18 mouse cellular contexts compared by ENCODE assay signal in genomic region chr13:47192771-47193170, GRCm38 (mm10).
DNase-seq lines count a peak whose midpoint lies in the region; ATAC-seq and TF ChIP-seq lines count a peak whose summit lies in the region.
"Had no signal": no experiment of that assay in that cellular context is flagged by ENCODE, and none has a peak within 500 bp of the region (broad histone marks: within the 10 kb centered on the region; RNA-seq: fewer than 3 reads in every experiment).

No protein-coding gene starts in this region.

- no peak for TF ChIP-seq EP300 in heart, adult 2 months (IDR thresholded peaks at IDR 0.05; ENCODE audit: insufficient read depth, low read depth, low read length)
- no peak for TF ChIP-seq EP300 in stomach, postnatal 0 days (optimal IDR thresholded peaks at IDR 0.05)

- peaks cover 9% of the 10 kb centered on the region for H3K4me1 ChIP-seq in heart, adult 2 months (ENCODE audit: control insufficient read depth, insufficient read depth, low read length)
- peaks cover 20% of the 10 kb centered on the region for H3K4me1 ChIP-seq in lung, embryonic 15.5 days
- peaks cover 21% of the 10 kb centered on the region for H3K4me1 ChIP-seq in embryonic facial prominence, embryonic 15.5 days
- H3K4me1 ChIP-seq in stomach, postnatal 0 days (replicated peaks; ENCODE audit: control insufficient read depth, insufficient read depth) = no peaks in the 10 kb centered on the region

- no peaks in the 10 kb centered on the region; the same call in 1 of the 2 replicates for H3K79me2 ChIP-seq in heart, adult 2 months (replicated peaks; ENCODE audit: control insufficient read depth, insufficient read depth, low read length)

- H3K36me3 ChIP-seq in heart, adult 2 months (ENCODE audit: control insufficient read depth, insufficient read depth, low read length) = peaks cover 2% of the 10 kb centered on the region
- H3K36me3 ChIP-seq in lung, embryonic 15.5 days = no peaks in the 10 kb centered on the region
- no peaks in the 10 kb centered on the region for H3K36me3 ChIP-seq in embryonic facial prominence, embryonic 15.5 days
- H3K36me3 ChIP-seq in stomach, postnatal 0 days (ENCODE audit: control insufficient read depth, insufficient read depth, low read length) = no peaks in the 10 kb centered on the region
- H3K36me3 ChIP-seq: hindbrain, embryonic 13.5 days; limb, embryonic 12.5 days; neural tube, embryonic 12.5 days had no signal

- no peaks in the 10 kb centered on the region for H3K27me3 ChIP-seq in heart, adult 2 months (ENCODE audit: control insufficient read depth, insufficient read depth, low read length)
- H3K27me3 ChIP-seq in lung, embryonic 15.5 days = peaks cover 40% of the 10 kb centered on the region
- H3K27me3 ChIP-seq in embryonic facial prominence, embryonic 15.5 days = peaks cover 6% of the 10 kb centered on the region
- no peaks in the 10 kb centered on the region for H3K27me3 ChIP-seq in stomach, postnatal 0 days (ENCODE audit: control insufficient read depth, insufficient read depth, low read length)

- no peak for TF ChIP-seq CTCF in heart, adult 2 months (IDR thresholded peaks at IDR 0.05)
- no peak for TF ChIP-seq CTCF in stomach, postnatal 0 days (IDR thresholded peaks at IDR 0.05; ENCODE audit: low read depth)

- H3K9ac ChIP-seq in heart, adult 2 months (ENCODE audit: low read depth, low read length) = no peak overlapping the region
- no peak overlapping the region for H3K9ac ChIP-seq in lung, embryonic 15.5 days
- no peak overlapping the region for H3K9ac ChIP-seq in embryonic facial prominence, embryonic 15.5 days
- H3K9ac ChIP-seq in stomach, postnatal 0 days (ENCODE audit: low read length) = no peak overlapping the region

- no peak overlapping the region; the same call in 1 of the 2 replicates for H3K4me3 ChIP-seq in heart, adult 2 months
- no peak overlapping the region for H3K4me3 ChIP-seq in lung, embryonic 15.5 days
- 0 out of 2 replicates have a peak overlapping the region, but pooled peaks have one; percentile 49 for H3K4me3 ChIP-seq in embryonic facial prominence, embryonic 15.5 days (replicated peaks)
- H3K4me3 ChIP-seq in stomach, postnatal 0 days (ENCODE audit: low read depth, low read length) = no peak overlapping the region

- WGBS in heart, adult 2 months = 65% methylated on average over 5 of the region's 5 CpGs
- 45% methylated on average over 5 of the region's 5 CpGs for WGBS in lung, embryonic 15.5 days
- 55% methylated on average over 5 of the region's 5 CpGs for WGBS in embryonic facial prominence, embryonic 15.5 days
- 57% methylated on average over 5 of the region's 5 CpGs for WGBS in stomach, postnatal 0 days

- H3K27ac ChIP-seq in heart, adult 2 months = peak overlapping the region; percentile 87
- peak overlapping the region; percentile 24; the same call in 1 of the 2 replicates for H3K27ac ChIP-seq in lung, embryonic 15.5 days
- H3K27ac ChIP-seq in embryonic facial prominence, embryonic 15.5 days (replicated peaks) = no peak overlapping the region
- peak overlapping the region; percentile 84 for H3K27ac ChIP-seq in stomach, postnatal 0 days (replicated peaks)
- H3K27ac ChIP-seq: forebrain, embryonic 13.5 days; hindbrain, embryonic 13.5 days; limb, embryonic 12.5 days; neural tube, embryonic 12.5 days had no signal

- ATAC-seq in lung, embryonic 15.5 days (ENCODE audit: borderline replicate concordance, extremely low read depth, low FRiP score, low TSS enrichment) = no peak
- no peak for ATAC-seq in embryonic facial prominence, embryonic 15.5 days (ENCODE audit: insufficient number of reproducible peaks, low FRiP score, low TSS enrichment, low read depth)
- no peak for ATAC-seq in stomach, postnatal 0 days (ENCODE audit: low FRiP score, low TSS enrichment)
- no peak for ATAC-seq in CD4-positive, CD25-positive, alpha-beta regulatory T cell, adult 4 months
- ATAC-seq: activated CD4-positive, CD25-positive, alpha-beta regulatory T cell, adult 4 months; forebrain, embryonic 13.5 days had no signal

- intact Hi-C loops in heart, adult 2 months (cut with DNase I) = no loop called here

- peak overlapping the region; percentile 70 for H3K4me2 ChIP-seq in lung, embryonic 15.5 days
- peak overlapping the region; percentile 82; the same call in 1 of the 2 replicates for H3K4me2 ChIP-seq in embryonic facial prominence, embryonic 15.5 days (replicated peaks)
- H3K4me2 ChIP-seq in stomach, postnatal 0 days (replicated peaks; ENCODE audit: low read depth) = no peak overlapping the region

- H3K9me3 ChIP-seq in lung, embryonic 15.5 days = no peaks in the 10 kb centered on the region
- H3K9me3 ChIP-seq in embryonic facial prominence, embryonic 15.5 days (replicated peaks) = no peaks in the 10 kb centered on the region
- no peaks in the 10 kb centered on the region for H3K9me3 ChIP-seq in stomach, postnatal 0 days (ENCODE audit: control insufficient read depth, low read length)
- H3K9me3 ChIP-seq: forebrain, embryonic 13.5 days; hindbrain, embryonic 13.5 days; limb, embryonic 12.5 days; neural tube, embryonic 12.5 days had no signal

- DNase-seq in heart, adult 2 months = no peak
- DNase-seq in heart, adult 11 months = no peak
- DNase-seq in lung, postnatal 14 days = no peak
- DNase-seq in stomach, postnatal 0 days (ENCODE audit: low spot score) = no peak
- DNase-seq: embryo, embryonic 11 days; kidney, adult 2 months; kidney, postnatal 36 days; layer of hippocampus, adult 9-11 months; right cerebral cortex, postnatal 14 days; thymus, postnatal 25 days had no signal

- no peak for TF ChIP-seq POLR2A in heart, adult 2 months (IDR thresholded peaks at IDR 0.05; ENCODE audit: insufficient read depth, low read depth, low read length)
